Mouse (Mus musculus) heart, postnatal 0 days (tissue): ENCODE measurements at regions not wholly inside any gene's neighbourhood (a gene's known extent, or its start where the extent isn't known, plus 50 kb on each side); places are given as distances from the start of the nearest gene placed in this dataset.

ENCODE experiments used
- CTCF ChIP-seq: IDR thresholded peaks from 2 replicates; pipeline ENCODE4 v1.5.1; 2016; ENCODE audit warnings: antibody characterized with exemption, control low read depth, low read depth
- EP300 ChIP-seq: IDR thresholded peaks from 2 replicates; pipeline ENCODE4 v1.6.1; 2016; ENCODE audit warnings: antibody characterized with exemption, low read depth

GRCm38 (mm10) chr9:51487840-51488239 lies 159.1 kb upstream of the 1810046K07Rik start:
- no peak for TF ChIP-seq CTCF
- no peak for TF ChIP-seq EP300
